Comparison of ENCODE assay signal across 10 mouse cellular contexts in the genomic region with DNA sequence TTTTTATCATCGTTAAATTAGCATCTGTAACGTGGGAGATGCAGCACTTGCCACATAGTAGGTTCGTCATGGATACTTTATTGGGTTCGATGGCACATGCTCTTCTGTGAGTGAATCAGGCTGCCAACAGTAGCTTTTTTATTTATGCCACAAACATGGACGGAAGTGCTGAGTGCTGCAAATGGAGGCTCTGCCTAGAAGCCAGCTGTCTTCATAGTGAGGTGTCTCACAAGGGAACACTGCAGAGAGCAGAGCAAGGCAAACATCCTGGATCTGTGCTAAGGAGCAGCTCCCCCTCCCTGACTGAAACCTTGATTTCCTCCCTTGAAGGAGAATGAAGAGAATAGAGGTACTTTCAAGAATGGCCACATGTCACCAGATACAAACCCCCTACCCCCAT.
DNase-seq lines count a peak whose midpoint lies in the region; ATAC-seq lines count a peak whose summit lies in the region.
"Had no signal": no experiment of that assay in that cellular context is flagged by ENCODE, and none has a peak within 500 bp of the region (broad histone marks: within the 10 kb centered on the region; RNA-seq: fewer than 3 reads in every experiment).

No protein-coding gene starts in this region.

- H3K4me1 ChIP-seq in kidney, embryonic 14.5 days (ENCODE audit: control insufficient read depth, insufficient read depth, low read length), result peaks cover 43% of the 10 kb centered on the region
- H3K4me1 ChIP-seq in embryonic facial prominence, embryonic 13.5 days, result peaks cover 40% of the 10 kb centered on the region
- H3K4me1 ChIP-seq in midbrain, embryonic 10.5 days, result peaks cover 40% of the 10 kb centered on the region
- H3K4me1 ChIP-seq: liver, embryonic 13.5 days had no signal

- no peak overlapping the region for H3K4me3 ChIP-seq in kidney, embryonic 14.5 days (ENCODE audit: low read length)
- peak overlapping the region; percentile 31; the same call in 1 of the 2 replicates for H3K4me3 ChIP-seq in embryonic facial prominence, embryonic 13.5 days
- H3K4me3 ChIP-seq in midbrain, embryonic 10.5 days, result peak overlapping the region; percentile 38
- H3K4me3 ChIP-seq: liver, embryonic 13.5 days had no signal

- WGBS in kidney, embryonic 14.5 days, result 49% methylated on average over 5 of the region's 5 CpGs
- WGBS in embryonic facial prominence, embryonic 13.5 days, result 45% methylated on average over 5 of the region's 5 CpGs
- WGBS in midbrain, embryonic 10.5 days, result 84% methylated on average over 5 of the region's 5 CpGs

- peak overlapping the region; percentile 84 for H3K27ac ChIP-seq in kidney, embryonic 14.5 days (ENCODE audit: low read depth, low read length)
- peak overlapping the region; percentile 70 for H3K27ac ChIP-seq in embryonic facial prominence, embryonic 13.5 days
- H3K27ac ChIP-seq in midbrain, embryonic 10.5 days (replicated peaks), result peak overlapping the region; percentile 69; the same call in 1 of the 2 replicates
- H3K27ac ChIP-seq: liver, embryonic 13.5 days had no signal

- DNase-seq in kidney, postnatal 36 days, result no peak
- DNase-seq in forelimb bud, embryonic 11.5 days (ENCODE audit: low read depth, low spot score), result peak; percentile 18
- no peak for DNase-seq in midbrain, embryonic 10.5 days (ENCODE audit: low spot score)
- no peak for DNase-seq in right cerebral cortex, postnatal 36 days (ENCODE audit: low spot score in 2 of 2)
- no peak for DNase-seq in thymus, postnatal 25 days
- DNase-seq: liver, embryonic 13.5 days; thymus, adult 18-20 months had no signal

- no peak overlapping the region for H3K9ac ChIP-seq in kidney, embryonic 14.5 days (ENCODE audit: low read depth, low read length)
- H3K9ac ChIP-seq in embryonic facial prominence, embryonic 13.5 days, result no peak overlapping the region
- H3K9ac ChIP-seq: liver, embryonic 13.5 days had no signal

- H3K9me3 ChIP-seq in kidney, embryonic 14.5 days (ENCODE audit: control insufficient read depth, low read length), result no peaks in the 10 kb centered on the region
- H3K9me3 ChIP-seq in embryonic facial prominence, embryonic 13.5 days, result no peaks in the 10 kb centered on the region
- no peaks in the 10 kb centered on the region for H3K9me3 ChIP-seq in midbrain, embryonic 10.5 days (replicated peaks)
- H3K9me3 ChIP-seq: liver, embryonic 13.5 days had no signal

- H3K36me3 ChIP-seq in kidney, embryonic 14.5 days (ENCODE audit: control insufficient read depth, insufficient read depth, low read length), result no peaks in the 10 kb centered on the region
- no peaks in the 10 kb centered on the region for H3K36me3 ChIP-seq in embryonic facial prominence, embryonic 13.5 days
- H3K36me3 ChIP-seq in midbrain, embryonic 10.5 days, result no peaks in the 10 kb centered on the region
- H3K36me3 ChIP-seq: liver, embryonic 13.5 days had no signal

- no peak for ATAC-seq in kidney, embryonic 14.5 days (ENCODE audit: low FRiP score, low TSS enrichment)
- ATAC-seq in embryonic facial prominence, embryonic 13.5 days (ENCODE audit: insufficient number of reproducible peaks, insufficient read depth, low FRiP score, low TSS enrichment, low read depth), result no peak
- ATAC-seq in erythroblast, adult 5-6 weeks (replicated peaks; ENCODE audit: low FRiP score, poor library complexity, severe bottlenecking), result no peak

- no peaks in the 10 kb centered on the region for H3K27me3 ChIP-seq in kidney, embryonic 14.5 days (ENCODE audit: control insufficient read depth, insufficient read depth, low read length)
- H3K27me3 ChIP-seq in embryonic facial prominence, embryonic 13.5 days, result no peaks in the 10 kb centered on the region
- H3K27me3 ChIP-seq in midbrain, embryonic 10.5 days (ENCODE audit: low read depth, poor library complexity, severe bottlenecking), result peaks cover 8% of the 10 kb centered on the region; the same call in 1 of the 2 replicates
- H3K27me3 ChIP-seq: liver, embryonic 13.5 days had no signal

- no peak overlapping the region for H3K4me2 ChIP-seq in kidney, embryonic 14.5 days (replicated peaks; ENCODE audit: low read depth, low read length)
- peak overlapping the region; percentile 52 for H3K4me2 ChIP-seq in embryonic facial prominence, embryonic 13.5 days
- H3K4me2 ChIP-seq: liver, embryonic 13.5 days had no signal
